ENCODE assay signal across 9 mouse cellular contexts in the genomic region with DNA sequence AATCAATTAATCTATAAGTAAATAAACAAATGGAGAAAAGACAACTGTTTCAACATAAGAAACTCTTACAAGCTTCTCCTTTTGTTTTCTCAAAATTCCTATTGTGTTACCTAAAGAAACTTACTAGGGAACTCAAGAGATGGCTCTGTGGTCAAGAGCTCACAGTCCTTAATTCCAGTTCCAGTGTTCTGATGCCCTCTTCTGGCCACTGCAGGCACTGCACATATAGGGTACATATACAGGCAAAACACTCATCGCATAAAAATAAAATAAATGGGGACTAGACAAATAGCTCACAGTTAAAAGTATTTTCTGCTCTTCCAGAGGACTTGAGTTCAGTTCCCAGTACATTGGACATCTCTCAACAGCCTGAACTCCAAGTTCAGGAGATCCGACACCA. TPM values are rescaled to one million over a fixed set of nuclear protein-coding genes. Genes with fewer than 3 reads are reported as not detected.
A peak's percentile ranks its signal among the peaks of the same experiment; 100 is the strongest.
DNase-seq lines count a peak whose midpoint lies in the region; ATAC-seq lines count a peak whose summit lies in the region.
"Had no signal": no experiment of that assay in that cellular context is flagged by ENCODE, and none has a peak within 500 bp of the region (broad histone marks: within the 10 kb centered on the region; RNA-seq: fewer than 3 reads in every experiment).

No protein-coding gene starts in this region.

- H3K4me2 ChIP-seq in kidney, embryonic 16.5 days (replicated peaks; ENCODE audit: low read depth, low read length) = no peak overlapping the region
- no peak overlapping the region for H3K4me2 ChIP-seq in hindbrain, embryonic 14.5 days (replicated peaks)

- peaks cover 8% of the 10 kb centered on the region for H3K4me1 ChIP-seq in kidney, embryonic 16.5 days (ENCODE audit: insufficient read depth, low read length)
- peaks cover 9% of the 10 kb centered on the region for H3K4me1 ChIP-seq in hindbrain, embryonic 14.5 days (replicated peaks; ENCODE audit: control insufficient read depth, insufficient read depth, low read length)

- H3K27ac ChIP-seq in kidney, embryonic 16.5 days (ENCODE audit: low read length) = no peak overlapping the region
- no peak overlapping the region for H3K27ac ChIP-seq in hindbrain, embryonic 14.5 days
- H3K27ac ChIP-seq: embryonic facial prominence, embryonic 15.5 days had no signal

- H3K27me3 ChIP-seq in kidney, embryonic 16.5 days (ENCODE audit: insufficient read depth, low read length) = no peaks in the 10 kb centered on the region
- H3K27me3 ChIP-seq in hindbrain, embryonic 14.5 days (ENCODE audit: control insufficient read depth, insufficient read depth, low read length) = no peaks in the 10 kb centered on the region
- H3K27me3 ChIP-seq: embryonic facial prominence, embryonic 15.5 days had no signal

- no peak overlapping the region for H3K4me3 ChIP-seq in kidney, embryonic 16.5 days (ENCODE audit: low read length)
- H3K4me3 ChIP-seq in hindbrain, embryonic 14.5 days (replicated peaks; ENCODE audit: low read length) = no peak overlapping the region

- 73% methylated on average over 2 of the region's 2 CpGs for WGBS in kidney, embryonic 16.5 days
- 69% methylated on average over 2 of the region's 2 CpGs for WGBS in hindbrain, embryonic 14.5 days

- no peak overlapping the region for H3K9ac ChIP-seq in kidney, embryonic 16.5 days (replicated peaks; ENCODE audit: low read length)
- H3K9ac ChIP-seq in hindbrain, embryonic 14.5 days = no peak overlapping the region
- H3K9ac ChIP-seq: embryonic facial prominence, embryonic 15.5 days had no signal

- H3K36me3 ChIP-seq in kidney, embryonic 16.5 days (ENCODE audit: insufficient read depth, low read length) = peaks cover 19% of the 10 kb centered on the region
- peaks cover 22% of the 10 kb centered on the region for H3K36me3 ChIP-seq in hindbrain, embryonic 14.5 days (replicated peaks; ENCODE audit: control insufficient read depth, insufficient read depth)

- DNase-seq in kidney, adult 11 months = peak; percentile 14
- DNase-seq in B cell, adult 2 months = peak; percentile 61 to 69
- DNase-seq in T-cell, adult 2 months (ENCODE audit: low spot score) = peak; percentile 38
- peak; percentile 26 for DNase-seq in hindbrain, embryonic 14.5 days (ENCODE audit: low spot score)
- peak; percentile 25 for DNase-seq in retina, embryonic 14.5 days (ENCODE audit: low spot score)
- no peak for DNase-seq in gastrocnemius, postnatal 10 days

- ATAC-seq in kidney, embryonic 16.5 days (ENCODE audit: low FRiP score, low TSS enrichment) = no peak
- ATAC-seq in hindbrain, embryonic 14.5 days (ENCODE audit: low FRiP score) = no peak
- no peak for ATAC-seq in erythroid progenitor cell, adult 5-6 weeks (replicated peaks; ENCODE audit: low FRiP score, poor library complexity, severe bottlenecking)

- H3K9me3 ChIP-seq in kidney, embryonic 16.5 days (ENCODE audit: low read length) = no peaks in the 10 kb centered on the region
- no peaks in the 10 kb centered on the region for H3K9me3 ChIP-seq in hindbrain, embryonic 14.5 days (ENCODE audit: control insufficient read depth, low read length)
- H3K9me3 ChIP-seq: embryonic facial prominence, embryonic 15.5 days had no signal

RNA-seq across cellular contexts. Expression of a gene that starts 0.9 kb away (rescaled TPM):
- polyA plus RNA-seq in kidney, embryonic 16.5 days (2015; fragmentation: Nextera tagmentation; extraction: Ambion mirVana) = 82.4 and 84.3 TPM in 2 replicates
- polyA plus RNA-seq in hindbrain, embryonic 14.5 days (2014; fragmentation: Nextera tagmentation; extraction: Ambion mirVana) = 68.2 and 71.2 TPM in 2 replicates
- 10 to 100 TPM; 26.5 to 30.1 TPM for total RNA-seq in gastrocnemius, postnatal 10 days (2021)
- 15.5 and 41.5 TPM in 2 replicates for total RNA-seq in erythroid progenitor cell, adult 5-6 weeks (2015; ENCODE audit: low replicate concordance)
- 10.7 and 16.4 TPM in 2 replicates for total RNA-seq in erythroid progenitor cell, adult 5-6 weeks (2017; ENCODE audit: low replicate concordance)

RNA-seq across cellular contexts. Expression of a gene that starts 9.2 kb away (rescaled TPM):
- 288 and 291 TPM in 2 replicates for polyA plus RNA-seq in kidney, embryonic 16.5 days (2015; fragmentation: Nextera tagmentation; extraction: Ambion mirVana)
- polyA plus RNA-seq in hindbrain, embryonic 14.5 days (2014; fragmentation: Nextera tagmentation; extraction: Ambion mirVana) = 436 and 439 TPM in 2 replicates
- 10 to 100 TPM; 68.5 to 72.0 TPM for total RNA-seq in gastrocnemius, postnatal 10 days (2021)
- total RNA-seq in erythroid progenitor cell, adult 5-6 weeks (2015; ENCODE audit: low replicate concordance) = 19.8 and 78.8 TPM in 2 replicates
- total RNA-seq in erythroid progenitor cell, adult 5-6 weeks (2017; ENCODE audit: low replicate concordance) = 54.2 and 66.1 TPM in 2 replicates
